Mouse (Mus musculus): ENCODE results near the gene Fancc. TPM values are rescaled to one million over a fixed set of nuclear protein-coding genes. Genes with fewer than 3 reads are reported as not detected.
A peak's percentile ranks its signal among the peaks of the same experiment; 100 is the strongest.

Fancc gene
- polyA plus RNA-seq, 1 experiment from 2014 or later = 15.8 TPM

- Histone ChIP-seq H3K4me1 (peaks cover 73% of the 10 kb centered on the region), H3K27me3 (ENCODE audit: insufficient read depth, poor library complexity, severe bottlenecking) (no peaks in the 10 kb centered on the region), H3K27ac (peak overlapping the region; percentile 72), H3K4me3 (no peak overlapping the region), H3K9me3 (no peaks in the 10 kb centered on the region), H3K36me3 (peaks cover 13% of the 10 kb centered on the region; the same call in 1 of the 2 replicates)
- no peak for DNase-seq (ENCODE audit: low spot score)
- 63% methylated on average over 12 of the region's 12 CpGs for whole genome bisulfite sequencing
Measured at GRCm38 (mm10) chr13:63246332-63246940, 250.6 kb downstream of the Fancc start.

GRCm38 (mm10) chr13:63245812-63246211 is 251.3 kb downstream of the Fancc start:
- no peaks in the 10 kb centered on the region for H3K27me3 ChIP-seq (ENCODE audit: insufficient read depth, poor library complexity, severe bottlenecking)
- no peak for DNase-seq (ENCODE audit: low spot score)
- peaks cover 73% of the 10 kb centered on the region for H3K4me1 ChIP-seq
- H3K4me3 ChIP-seq = no peak overlapping the region
- peaks cover 13% of the 10 kb centered on the region; the same call in 1 of the 2 replicates for H3K36me3 ChIP-seq
- no peak overlapping the region for H3K27ac ChIP-seq
- WGBS = 68% methylated on average over 4 of the region's 4 CpGs
- no peaks in the 10 kb centered on the region for H3K9me3 ChIP-seq

DNA sequence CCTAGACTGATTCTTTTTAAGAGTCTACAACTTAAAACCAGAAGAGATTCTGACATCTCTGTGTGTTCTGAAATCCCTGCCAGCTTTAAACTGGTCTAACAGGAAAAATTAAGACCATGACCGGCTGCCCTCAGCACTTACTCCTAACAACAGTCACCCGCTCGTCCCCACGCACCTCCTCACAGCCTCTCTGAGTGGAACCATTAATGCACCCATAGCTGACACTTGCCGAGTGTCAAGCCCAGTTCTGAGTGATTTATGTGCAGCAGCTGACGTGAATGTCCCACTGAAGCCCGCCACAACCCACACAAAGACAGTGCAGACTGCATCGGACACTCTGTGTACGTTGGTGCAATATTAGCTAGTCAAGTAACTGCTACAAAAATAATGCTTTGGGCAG is 251.9 kb downstream of the Fancc start:
- DNase-seq (ENCODE audit: low spot score) = no peak
- no peaks in the 10 kb centered on the region for H3K9me3 ChIP-seq
- H3K27ac ChIP-seq = peak overlapping the region; percentile 66
- H3K36me3 ChIP-seq = peaks cover 13% of the 10 kb centered on the region; the same call in 1 of the 2 replicates
- WGBS = 66% methylated on average over 9 of the region's 9 CpGs
- H3K4me1 ChIP-seq = peaks cover 71% of the 10 kb centered on the region
- no peaks in the 10 kb centered on the region for H3K27me3 ChIP-seq (ENCODE audit: insufficient read depth, poor library complexity, severe bottlenecking)
- no peak overlapping the region for H3K4me3 ChIP-seq

DNA sequence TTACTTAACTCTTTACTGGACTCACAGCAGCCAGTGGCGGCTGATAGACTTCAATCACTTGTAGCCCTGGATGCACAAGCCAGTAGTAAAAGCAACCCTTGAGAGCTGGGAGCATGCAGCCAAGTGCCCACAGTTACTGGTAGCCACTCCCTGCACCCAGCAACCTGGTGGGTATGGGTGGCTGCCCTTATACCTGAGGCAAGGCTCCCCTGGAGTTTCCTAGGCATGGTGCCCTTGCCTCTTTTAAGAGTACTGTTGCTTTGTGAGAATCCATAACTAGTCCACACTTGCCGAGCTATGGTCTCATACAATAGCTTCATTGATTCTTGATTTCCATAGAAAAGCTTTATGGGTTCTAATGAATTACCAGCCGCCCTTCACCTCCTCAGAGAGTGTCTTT is 252.7 kb downstream of the Fancc start:
- Histone ChIP-seq H3K4me1 (peaks cover 67% of the 10 kb centered on the region), H3K36me3 (peaks cover 13% of the 10 kb centered on the region; the same call in 1 of the 2 replicates), H3K27me3 (ENCODE audit: insufficient read depth, poor library complexity, severe bottlenecking) (no peaks in the 10 kb centered on the region), H3K9me3 (no peaks in the 10 kb centered on the region), H3K4me3 (no peak overlapping the region), H3K27ac (no peak overlapping the region)
- WGBS = 82% methylated on average over 3 of the region's 3 CpGs
- no peak for DNase-seq (ENCODE audit: low spot score)

- WGBS = 79% methylated on average over 5 of the region's 5 CpGs
- Histone ChIP-seq H3K9me3 (no peaks in the 10 kb centered on the region), H3K27me3 (ENCODE audit: insufficient read depth, poor library complexity, severe bottlenecking) (no peaks in the 10 kb centered on the region), H3K4me3 (no peak overlapping the region), H3K27ac (0 out of 2 replicates have a peak overlapping the region, but pooled peaks have one; percentile 22), H3K36me3 (peaks cover 13% of the 10 kb centered on the region; the same call in 1 of the 2 replicates), H3K4me1 (peaks cover 67% of the 10 kb centered on the region)
- no peak for DNase-seq (ENCODE audit: low spot score)
Measured at GRCm38 (mm10) chr13:63243586-63243985, 253.5 kb downstream of the Fancc start.

DNA sequence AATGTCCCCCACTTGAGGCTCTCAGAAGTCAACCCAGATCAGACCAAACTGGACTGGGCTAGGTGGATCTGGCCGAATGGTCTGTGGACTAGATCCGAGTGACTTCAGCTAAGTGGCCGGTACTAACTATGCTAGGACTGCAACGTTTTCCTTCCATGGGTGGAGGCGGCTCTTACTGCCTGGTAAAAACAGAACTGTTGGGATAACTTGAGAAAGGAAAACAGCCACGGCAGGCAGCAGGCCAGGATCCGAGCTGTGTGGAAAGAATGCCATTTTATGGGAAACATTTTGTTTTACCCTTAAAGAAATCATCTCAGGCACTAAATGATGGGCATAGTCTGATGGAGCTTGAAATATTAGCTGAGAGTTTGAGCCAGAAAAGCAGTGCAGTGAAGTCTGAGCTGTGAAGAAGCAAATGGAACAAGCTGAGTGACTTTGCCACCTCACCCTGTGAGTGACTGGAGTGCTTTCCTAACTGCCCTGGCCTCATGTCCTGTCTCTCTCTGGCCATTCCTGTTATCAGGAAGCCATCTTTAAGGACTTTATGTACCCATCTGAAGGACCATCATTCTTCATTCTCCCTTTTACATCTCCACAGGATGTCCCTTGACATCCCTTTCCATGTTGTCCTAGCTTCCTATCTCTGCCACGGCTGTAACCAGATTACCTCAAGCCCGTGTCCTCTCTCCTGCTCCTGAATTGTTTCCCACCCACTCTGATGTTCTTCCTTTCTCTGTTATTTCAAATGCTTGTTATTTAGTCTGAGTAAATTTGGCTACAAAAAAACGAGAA is 254.5 kb downstream of the Fancc start:
- peaks cover 13% of the 10 kb centered on the region; the same call in 1 of the 2 replicates for H3K36me3 ChIP-seq
- no peaks in the 10 kb centered on the region for H3K27me3 ChIP-seq (ENCODE audit: insufficient read depth, poor library complexity, severe bottlenecking)
- no peaks in the 10 kb centered on the region for H3K9me3 ChIP-seq
- peak overlapping the region; percentile 72 for H3K4me3 ChIP-seq
- DNase-seq (ENCODE audit: low spot score) = no peak
- peaks cover 66% of the 10 kb centered on the region for H3K4me1 ChIP-seq
- peak overlapping the region; percentile 95 for H3K27ac ChIP-seq
- WGBS = 60% methylated on average over 10 of the region's 10 CpGs

- peaks cover 60% of the 10 kb centered on the region for H3K4me1 ChIP-seq
- H3K4me3 ChIP-seq = peak overlapping the region; percentile 72
- DNase-seq (ENCODE audit: low spot score) = no peak
- H3K27me3 ChIP-seq (ENCODE audit: insufficient read depth, poor library complexity, severe bottlenecking) = no peaks in the 10 kb centered on the region
- peak overlapping the region; percentile 95 for H3K27ac ChIP-seq
- peaks cover 13% of the 10 kb centered on the region; the same call in 1 of the 2 replicates for H3K36me3 ChIP-seq
- 84% methylated on average over 3 of the region's 3 CpGs for WGBS
- H3K9me3 ChIP-seq = no peaks in the 10 kb centered on the region
Measured at GRCm38 (mm10) chr13:63241665-63242064, 255.4 kb downstream of the Fancc start.

GRCm38 (mm10) chr13:63240835-63241234 is 256.2 kb downstream of the Fancc start:
- Histone ChIP-seq H3K36me3 (peaks cover 13% of the 10 kb centered on the region; the same call in 1 of the 2 replicates), H3K9me3 (no peaks in the 10 kb centered on the region), H3K27ac (peak overlapping the region; percentile 95), H3K4me1 (peaks cover 51% of the 10 kb centered on the region), H3K4me3 (peak overlapping the region; percentile 72), H3K27me3 (ENCODE audit: insufficient read depth, poor library complexity, severe bottlenecking) (no peaks in the 10 kb centered on the region)
- WGBS = 32% methylated on average over 5 of the region's 5 CpGs
- no peak for DNase-seq (ENCODE audit: low spot score)

GRCm38 (mm10) chr13:63239877-63240671 is 257.0 kb downstream of the Fancc start:
- peak; percentile 93 for DNase-seq (ENCODE audit: low spot score)

GRCm38 (mm10) chr13:63239301-63239804 is 257.7 kb downstream of the Fancc start:
- peaks cover 43% of the 10 kb centered on the region for H3K4me1 ChIP-seq
- WGBS = 2% methylated on average over 11 of the region's 11 CpGs
- DNase-seq (ENCODE audit: low spot score) = peak; percentile 82

More at GRCm38 (mm10) chr13:63239877-63240671, 257.0 kb downstream of the Fancc start:
- Histone ChIP-seq H3K4me1 (peaks cover 48% of the 10 kb centered on the region), H3K36me3 (0 out of 2 replicates have a peak, but pooled peaks cover 9% of the 10 kb centered on the region), H3K4me3 (peak overlapping the region; percentile 72), H3K27ac (peak overlapping the region; percentile 95), H3K9me3 (no peaks in the 10 kb centered on the region), H3K27me3 (ENCODE audit: insufficient read depth, poor library complexity, severe bottlenecking) (no peaks in the 10 kb centered on the region)
- WGBS = under 1% methylated on average over 51 of the region's 51 CpGs

DNA sequence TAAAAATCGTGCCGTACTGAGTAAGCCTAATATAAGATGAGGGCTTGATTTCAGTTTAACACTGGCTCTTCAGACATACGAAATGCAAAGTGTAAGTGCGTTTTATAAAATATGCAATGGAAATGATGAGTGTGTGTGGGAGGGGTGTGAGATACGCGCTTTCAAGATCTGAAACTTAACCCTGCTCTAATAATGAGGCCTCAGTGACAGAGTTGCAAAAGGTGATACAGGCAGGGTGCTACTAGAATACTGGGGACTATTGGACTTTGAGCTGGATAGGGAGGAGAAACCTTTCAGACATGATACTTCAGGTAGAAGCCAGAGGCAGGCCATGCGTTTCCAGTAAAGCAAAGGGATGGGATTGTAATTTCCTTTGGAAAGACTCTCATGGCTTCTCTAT is 259.0 kb downstream of the Fancc start:
- H3K27ac ChIP-seq = peak overlapping the region; percentile 63; the same call in 1 of the 2 replicates
- no peaks in the 10 kb centered on the region for H3K9me3 ChIP-seq
- H3K36me3 ChIP-seq = 0 out of 2 replicates have a peak, but pooled peaks cover 4% of the 10 kb centered on the region
- no peak for DNase-seq (ENCODE audit: low spot score)
- H3K27me3 ChIP-seq (ENCODE audit: insufficient read depth, poor library complexity, severe bottlenecking) = no peaks in the 10 kb centered on the region
- no peak overlapping the region for H3K4me3 ChIP-seq
- WGBS = 90% methylated on average over 7 of the region's 7 CpGs
- H3K4me1 ChIP-seq = peaks cover 41% of the 10 kb centered on the region

More at GRCm38 (mm10) chr13:63239301-63239804, 257.7 kb downstream of the Fancc start:
- Histone ChIP-seq H3K27ac (peak overlapping the region; percentile 95), H3K27me3 (ENCODE audit: insufficient read depth, poor library complexity, severe bottlenecking) (no peaks in the 10 kb centered on the region), H3K36me3 (0 out of 2 replicates have a peak, but pooled peaks cover 5% of the 10 kb centered on the region), H3K4me3 (peak overlapping the region; percentile 72), H3K9me3 (no peaks in the 10 kb centered on the region)

GRCm38 (mm10) chr13:63236159-63236893 is 260.8 kb downstream of the Fancc start:
- Histone ChIP-seq H3K27ac (no peak overlapping the region), H3K27me3 (ENCODE audit: insufficient read depth, poor library complexity, severe bottlenecking) (no peaks in the 10 kb centered on the region), H3K4me1 (peaks cover 35% of the 10 kb centered on the region), H3K36me3 (no peaks in the 10 kb centered on the region), H3K4me3 (no peak overlapping the region), H3K9me3 (no peaks in the 10 kb centered on the region)
- DNase-seq (ENCODE audit: low spot score) = no peak
- WGBS = 59% methylated on average over 5 of the region's 5 CpGs
